ENCODE assay signal across 11 mouse cellular contexts in the genomic region with DNA sequence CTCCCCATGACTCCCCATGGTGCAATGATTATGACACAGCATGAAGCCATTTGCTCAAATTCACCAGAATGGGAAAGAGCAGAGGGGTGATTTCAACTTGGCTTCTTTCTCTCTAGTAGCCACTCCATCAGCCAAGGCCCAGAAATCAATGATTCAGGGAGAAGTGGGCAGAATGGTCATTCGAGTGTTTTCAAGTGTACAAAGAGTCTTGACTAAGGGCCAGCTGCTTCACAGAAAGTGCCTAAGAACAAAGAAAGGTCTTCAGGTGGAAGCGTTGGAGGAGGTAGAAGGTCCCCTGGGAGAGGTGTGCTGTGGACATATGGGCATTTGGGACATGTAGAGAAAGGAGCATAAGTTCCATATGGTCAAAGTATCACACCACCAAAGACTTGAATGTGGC.
"Had no signal": no experiment of that assay in that cellular context is flagged by ENCODE, and none has a peak within 500 bp of the region (broad histone marks: within the 10 kb centered on the region; RNA-seq: fewer than 3 reads in every experiment).

No protein-coding gene starts in this region.

- DNase-seq: kidney, adult 11 months; kidney, adult 8-10 months; kidney, postnatal 10 days; kidney, postnatal 36 days; left cerebral cortex, postnatal 4 days; liver, postnatal 0 days; midbrain, embryonic 14.5 days; right cerebral cortex, postnatal 25 days; spleen, adult 18-20 months; thymus, adult 18-20 months; thymus, postnatal 4 days had no signal
